Mouse (Mus musculus): ENCODE data around the gene Timm9.

GRCm38 (mm10) chr12:71169911-71170310 lies 33.4 kb upstream of the Timm9 start:
- TF ChIP-seq ZC3H11A (IDR thresholded peaks at IDR 0.05; ENCODE audit: borderline replicate concordance, low read depth, low read length) (no peak), MAFK (IDR thresholded peaks at IDR 0.05; ENCODE audit: insufficient read depth, low read depth, low read length) (no peak), ZNF384 (IDR thresholded peaks at IDR 0.05; ENCODE audit: low read depth, low read length) (no peak)
